Mouse (Mus musculus) embryonic facial prominence, embryonic 13.5 days (tissue): ENCODE results near the gene Ppp1r3e. TPM values are rescaled to one million over a fixed set of nuclear protein-coding genes. Genes with fewer than 3 reads are reported as not detected.

Experiments used
- ATAC-seq: fragments of 200-750 bp; cut with Nextera tagmentation; 2 replicates; pipeline ENCODE4 v1.8.0; 2017; ENCODE audit warnings: low read depth; ENCODE audit not compliant: insufficient number of reproducible peaks, insufficient read depth, low FRiP score, low TSS enrichment
- H3K27ac ChIP-seq: fragments of 300-500 bp; sonication (generic); 2 replicates; pipeline ENCODE4 v1.5.1; 2015; ENCODE audit warnings: moderate library complexity, mild to moderate bottlenecking, inconsistent platforms
- H3K27me3 ChIP-seq: fragments of 300-500 bp; sonication (generic); 2 replicates; pipeline ENCODE4 v1.6.1; 2015; ENCODE audit warnings: mild to moderate bottlenecking, inconsistent platforms
- H3K36me3 ChIP-seq: fragments of 300-500 bp; sonication (generic); 2 replicates; pipeline ENCODE4 v1.6.1; 2015; ENCODE audit warnings: mild to moderate bottlenecking, inconsistent platforms
- H3K4me1 ChIP-seq: fragments of 300-500 bp; sonication (generic); 2 replicates; pipeline ENCODE4 v1.6.1; 2015; ENCODE audit warnings: inconsistent platforms
- H3K4me2 ChIP-seq: fragments of 300-500 bp; sonication (generic); 2 replicates; pipeline ENCODE4 v1.6.1; 2015; ENCODE audit warnings: moderate library complexity, mild to moderate bottlenecking, inconsistent platforms
- H3K4me3 ChIP-seq: fragments of 300-500 bp; sonication (generic); 2 replicates; pipeline ENCODE4 v1.5.1; 2015; ENCODE audit warnings: mild to moderate bottlenecking, inconsistent platforms
- H3K9ac ChIP-seq: fragments of 300-500 bp; sonication (generic); 2 replicates; pipeline ENCODE4 v1.6.1; 2015; ENCODE audit warnings: mild to moderate bottlenecking, inconsistent platforms
- H3K9me3 ChIP-seq: fragments of 300-500 bp; sonication (generic); 2 replicates; pipeline ENCODE4 v1.6.1; 2016; ENCODE audit warnings: inconsistent platforms
- WGBS: fragments of 180-500 bp; shearing (Covaris S2); methylation state at CpG from one replicate; pipeline ENCODE4 v1.1.7; 2015; ENCODE audit warnings: mixed read lengths; 5-methylcytosine and 5-hydroxymethylcytosine counted together
- polyA plus RNA-seq: library from polyadenylated mRNA; unstranded; fragments of >200 nt; fragmentation: Nextera tagmentation; extraction: Ambion mirVana; gene quantifications from 2 replicates; pipeline ENCODE4 v1.2.1, GENCODE M21; 2015

The Ppp1r3e gene
- 0.92 and 1.1 TPM in 2 replicates for polyA plus RNA-seq

GRCm38 (mm10) chr14:54877048-54877715 is at the start of gene Ppp1r3e:
Gene Ppp1r3e, minus strand, starts transcription at chr14:54877550.
- peak within 1 kb of the TSS; percentile 98 for H3K4me2 ChIP-seq
- no peaks in the 10 kb centered on the region for H3K9me3 ChIP-seq
- H3K4me3 ChIP-seq, result peak within 1 kb of the TSS; percentile 74
- H3K9ac ChIP-seq, result peak within 1 kb of the TSS; percentile 83
- WGBS, result under 1% methylated on average over 61 of the region's 61 CpGs
- no peaks in the 10 kb centered on the region for H3K36me3 ChIP-seq
- H3K27ac ChIP-seq, result peak within 1 kb of the TSS; percentile 51; the same call in 1 of the 2 replicates
- H3K27me3 ChIP-seq, result peaks cover 44% of the 10 kb centered on the region
- peaks cover 12% of the 10 kb centered on the region for H3K4me1 ChIP-seq
- peak; percentile 66 for ATAC-seq

- peak; percentile 66 for ATAC-seq
- H3K4me3 ChIP-seq, result peak overlapping the region; percentile 65
- peaks cover 54% of the 10 kb centered on the region for H3K4me1 ChIP-seq
- H3K9ac ChIP-seq, result peak overlapping the region; percentile 97
- peak overlapping the region; percentile 92 for H3K4me2 ChIP-seq
- no peaks in the 10 kb centered on the region for H3K27me3 ChIP-seq
- H3K9me3 ChIP-seq, result peaks cover 10% of the 10 kb centered on the region; the same call in 1 of the 2 replicates
- peaks cover 16% of the 10 kb centered on the region for H3K36me3 ChIP-seq
- WGBS, result under 1% methylated on average over 49 of the region's 58 CpGs
- H3K27ac ChIP-seq, result peak overlapping the region; percentile 100
Observed at GRCm38 (mm10) chr14:54926401-54927158, 49.2 kb upstream of the Ppp1r3e start.

DNA sequence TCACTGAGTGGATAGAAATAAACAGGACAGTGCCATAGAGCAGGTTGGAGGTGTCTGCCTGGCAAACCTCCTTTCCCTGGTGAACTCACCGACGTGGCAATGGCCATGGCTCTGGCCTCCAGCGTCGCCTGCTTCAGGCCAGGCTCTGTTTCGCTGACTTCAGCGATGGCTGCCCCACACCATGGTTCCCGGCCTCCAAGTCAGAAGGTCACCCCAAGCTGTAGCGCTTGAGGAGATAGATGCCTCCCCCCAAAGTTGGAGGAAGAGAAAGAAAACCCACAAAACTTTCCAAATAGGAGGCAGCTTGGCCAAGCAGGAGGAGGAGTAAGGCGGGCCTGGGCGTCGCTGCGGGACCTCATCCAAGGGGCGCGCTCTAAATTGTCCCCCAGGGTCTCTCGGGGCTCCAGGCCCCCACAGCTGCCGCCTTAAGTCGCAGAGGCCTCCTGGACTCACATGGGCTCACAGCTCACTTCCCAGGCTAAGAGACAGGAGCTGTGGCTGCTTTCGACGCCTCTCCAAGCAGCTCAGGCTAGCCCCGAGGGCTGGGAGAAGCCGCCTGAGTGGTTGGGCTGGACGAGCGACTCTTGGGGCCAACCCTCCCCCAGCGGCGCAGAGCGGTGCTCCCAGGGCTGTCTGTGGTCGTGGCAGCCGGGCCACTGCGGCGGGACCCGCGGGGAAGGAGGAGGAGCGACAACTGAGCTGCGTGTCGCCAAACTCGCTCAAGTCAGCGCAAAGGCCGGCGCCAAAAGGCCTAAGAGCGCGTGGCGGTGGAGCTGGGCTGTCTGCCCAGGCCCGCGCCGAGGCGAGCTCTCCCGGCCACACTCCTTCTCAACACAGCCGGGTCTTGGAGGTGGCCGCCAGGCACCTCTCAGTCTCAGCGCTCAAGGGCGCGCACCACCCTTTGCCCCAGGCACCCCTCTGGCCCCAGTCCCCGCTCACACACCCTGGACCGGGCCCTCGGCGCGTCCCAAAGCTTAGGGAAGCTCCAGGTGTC is 48.3 kb upstream of the Ppp1r3e start, which contains the start of gene Efs:
Gene Efs (minus strand): TSS at position 778 of the 994 bp plus-strand sequence.
- peak; percentile 60 for ATAC-seq
- Histone ChIP-seq H3K4me1 (peaks cover 54% of the 10 kb centered on the region), H3K36me3 (peaks cover 26% of the 10 kb centered on the region), H3K27me3 (no peaks in the 10 kb centered on the region), H3K9ac (peak within 1 kb of the TSS; percentile 97), H3K4me2 (peak within 1 kb of the TSS; percentile 92), H3K4me3 (peak within 1 kb of the TSS; percentile 65), H3K27ac (peak within 1 kb of the TSS; percentile 100), H3K9me3 (peaks cover 18% of the 10 kb centered on the region)
- under 1% methylated on average over 50 of the region's 57 CpGs for WGBS

GRCm38 (mm10) chr14:54924641-54925348 is 47.4 kb upstream of the Ppp1r3e start:
- Histone ChIP-seq H3K9me3 (peaks cover 18% of the 10 kb centered on the region), H3K27ac (peak overlapping the region; percentile 100), H3K27me3 (no peaks in the 10 kb centered on the region), H3K9ac (peak overlapping the region; percentile 97), H3K36me3 (peaks cover 34% of the 10 kb centered on the region), H3K4me1 (peaks cover 45% of the 10 kb centered on the region), H3K4me3 (peak overlapping the region; percentile 65), H3K4me2 (peak overlapping the region; percentile 92)
- WGBS, result 8% methylated on average over 7 of the region's 7 CpGs
- ATAC-seq, result peak; percentile 56; the same call in 1 of the 2 replicates

GRCm38 (mm10) chr14:54920076-54920685 is 42.8 kb upstream of the Ppp1r3e start:
- Histone ChIP-seq H3K27ac (no peak overlapping the region), H3K4me2 (no peak overlapping the region), H3K27me3 (no peaks in the 10 kb centered on the region), H3K36me3 (peaks cover 78% of the 10 kb centered on the region), H3K4me1 (peaks cover 17% of the 10 kb centered on the region), H3K9ac (peak overlapping the region; percentile 36; the same call in 1 of the 2 replicates), H3K9me3 (peaks cover 18% of the 10 kb centered on the region), H3K4me3 (no peak overlapping the region)
- no peak for ATAC-seq
- 93% methylated on average over 16 of the region's 16 CpGs for WGBS

DNA sequence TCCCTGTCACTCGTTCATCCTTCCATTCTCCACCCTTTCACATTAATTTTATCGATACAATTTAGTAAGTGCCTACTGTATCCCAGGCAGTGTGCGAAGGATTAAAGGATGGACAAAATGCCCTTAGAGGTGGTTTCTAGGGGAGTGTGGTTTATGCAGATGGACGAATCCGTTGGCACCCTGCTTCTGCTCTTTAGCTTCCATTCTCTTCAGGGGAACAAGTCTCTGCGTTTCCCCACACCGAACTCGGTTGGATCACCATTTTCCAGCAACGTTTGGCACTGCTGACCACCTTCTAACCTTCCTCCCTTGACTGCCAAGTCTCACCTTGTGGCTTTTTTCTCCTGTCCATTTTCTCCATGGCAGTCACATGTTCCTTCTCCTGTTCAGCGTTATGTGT is 36.0 kb upstream of the Ppp1r3e start:
- no peaks in the 10 kb centered on the region for H3K9me3 ChIP-seq
- no peak for ATAC-seq
- H3K4me3 ChIP-seq, result peak overlapping the region; percentile 95
- H3K27me3 ChIP-seq, result no peaks in the 10 kb centered on the region
- peaks cover 58% of the 10 kb centered on the region for H3K36me3 ChIP-seq
- H3K27ac ChIP-seq, result peak overlapping the region; percentile 89
- 15% methylated on average over 10 of the region's 10 CpGs for WGBS
- H3K4me1 ChIP-seq, result peaks cover 32% of the 10 kb centered on the region
- peak overlapping the region; percentile 83 for H3K4me2 ChIP-seq
- H3K9ac ChIP-seq, result peak overlapping the region; percentile 98

- Histone ChIP-seq H3K4me1 (peaks cover 35% of the 10 kb centered on the region), H3K36me3 (peaks cover 58% of the 10 kb centered on the region), H3K9me3 (no peaks in the 10 kb centered on the region), H3K27ac (peak within 1 kb of the TSS; percentile 89), H3K4me2 (peak within 1 kb of the TSS; percentile 83), H3K9ac (peak within 1 kb of the TSS; percentile 98), H3K27me3 (no peaks in the 10 kb centered on the region), H3K4me3 (peak within 1 kb of the TSS; percentile 95)
- peak; percentile 88 for ATAC-seq
- WGBS, result 0% methylated on average over 28 of the region's 28 CpGs
Observed at GRCm38 (mm10) chr14:54912886-54913285, 35.5 kb upstream of the Ppp1r3e start, which contains the start of gene Slc22a17. Gene Slc22a17, minus strand, starts transcription at chr14:54913132.

DNA sequence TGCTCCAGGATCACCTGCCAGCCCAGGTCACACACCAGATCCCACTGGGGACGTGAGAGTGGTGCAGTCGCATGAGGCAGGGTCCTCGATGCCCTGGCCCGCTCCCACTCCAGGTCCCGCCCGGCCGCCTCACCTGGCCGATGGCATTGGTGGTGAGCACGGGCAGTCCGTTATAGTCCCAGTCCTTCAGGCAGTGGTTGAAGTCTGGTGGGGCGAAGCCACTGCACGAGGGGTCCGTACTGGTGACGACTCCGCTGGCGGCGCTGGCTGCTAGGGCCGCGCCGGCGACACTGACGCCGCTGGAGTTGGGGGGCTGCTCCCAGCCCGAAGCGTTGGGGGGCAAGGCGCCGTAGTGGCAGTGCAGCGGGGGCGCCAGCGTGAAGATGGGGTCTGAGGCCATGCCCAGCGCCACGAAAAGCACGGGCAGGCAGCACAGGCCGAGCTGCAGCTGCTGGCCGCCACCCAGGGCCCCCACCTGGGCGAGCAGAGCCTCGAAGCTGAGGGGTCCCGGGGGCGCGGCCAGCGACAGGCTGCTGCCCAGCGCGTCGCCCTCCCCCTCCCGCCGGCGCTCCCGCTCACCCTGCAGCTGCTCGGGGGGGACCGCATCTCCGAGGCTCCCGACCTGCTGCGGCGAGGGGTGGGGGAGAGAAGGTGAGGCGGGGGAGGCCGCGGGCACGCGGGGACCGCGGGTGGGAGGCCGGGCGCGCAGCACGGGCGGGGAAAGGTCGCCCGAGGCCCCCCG is 34.9 kb upstream of the Ppp1r3e start:
- peak overlapping the region; percentile 98 for H3K9ac ChIP-seq
- 3% methylated on average over 66 of the region's 69 CpGs for WGBS
- peak overlapping the region; percentile 89 for H3K27ac ChIP-seq

GRCm38 (mm10) chr14:54908682-54909081 is 31.3 kb upstream of the Ppp1r3e start:
- ATAC-seq, result no peak
- Histone ChIP-seq H3K4me2 (no peak overlapping the region), H3K9ac (peak overlapping the region; percentile 27; the same call in 1 of the 2 replicates), H3K27ac (no peak overlapping the region), H3K4me3 (no peak overlapping the region), H3K36me3 (peaks cover 70% of the 10 kb centered on the region), H3K4me1 (peaks cover 37% of the 10 kb centered on the region), H3K9me3 (no peaks in the 10 kb centered on the region), H3K27me3 (no peaks in the 10 kb centered on the region)
- WGBS, result 78% methylated on average over 7 of the region's 7 CpGs

More for the DNA sequence above, 34.9 kb upstream of the Ppp1r3e start:
- Histone ChIP-seq H3K4me1 (peaks cover 39% of the 10 kb centered on the region), H3K36me3 (peaks cover 58% of the 10 kb centered on the region), H3K4me3 (peak overlapping the region; percentile 95), H3K4me2 (peak overlapping the region; percentile 83), H3K27me3 (no peaks in the 10 kb centered on the region), H3K9me3 (no peaks in the 10 kb centered on the region)
- peak; percentile 33 for ATAC-seq
